Mouse (Mus musculus): ENCODE measurements around the gene Asgr2.

- TF ChIP-seq CTCF (IDR thresholded peaks at IDR 0.05; ENCODE audit: low read depth) (no peak), EP300 (IDR thresholded peaks at IDR 0.05; ENCODE audit: low read depth) (no peak)
These were observed 5.0 kb downstream of the Asgr2 start for GRCm38 (mm10) chr11:70097396-70097795.
